Mouse (Mus musculus): ENCODE results near the gene Kif1bp.

The Kif1bp gene

DNA sequence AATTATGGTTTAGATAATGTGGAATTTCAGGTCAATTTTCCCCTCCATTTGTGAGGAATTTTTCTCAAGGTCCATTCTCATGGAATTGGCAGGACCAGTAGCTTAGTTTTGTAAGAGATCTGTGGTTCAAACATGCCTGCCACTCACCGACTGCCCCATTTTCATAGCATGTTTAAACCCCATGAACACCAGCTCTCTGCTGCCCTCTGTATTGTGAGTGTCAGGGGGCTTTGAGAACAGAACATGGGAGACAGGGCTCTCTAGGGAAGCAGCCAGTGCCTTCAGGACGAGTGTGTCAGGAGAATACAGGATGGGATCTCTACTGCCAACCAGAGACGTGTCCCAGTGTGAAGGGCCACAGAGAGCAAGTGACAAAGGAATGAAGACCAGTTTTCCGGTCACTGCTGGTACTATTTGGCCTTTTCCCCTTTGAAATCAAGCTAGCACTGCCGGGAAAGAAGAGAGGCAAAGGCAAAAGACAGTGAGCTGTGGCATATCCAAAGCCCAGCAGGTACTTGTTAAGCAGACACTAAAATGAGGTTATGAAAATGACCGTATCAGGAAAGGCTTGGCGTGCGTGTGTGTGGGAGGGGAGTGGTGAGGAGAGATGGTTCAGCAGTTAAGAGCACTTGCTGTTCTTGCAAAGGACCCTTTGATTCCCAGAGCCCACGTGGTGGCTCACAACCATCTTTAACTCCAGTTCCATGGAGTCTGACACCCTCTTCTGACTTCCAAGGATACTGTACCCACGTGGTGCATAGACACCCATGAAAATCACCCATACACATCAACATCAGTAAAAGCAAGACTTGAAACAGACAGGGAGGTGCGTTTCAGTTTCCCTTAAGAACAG, 22.3 kb downstream of the Kif1bp start:
- no peak for DNase-seq

DNA sequence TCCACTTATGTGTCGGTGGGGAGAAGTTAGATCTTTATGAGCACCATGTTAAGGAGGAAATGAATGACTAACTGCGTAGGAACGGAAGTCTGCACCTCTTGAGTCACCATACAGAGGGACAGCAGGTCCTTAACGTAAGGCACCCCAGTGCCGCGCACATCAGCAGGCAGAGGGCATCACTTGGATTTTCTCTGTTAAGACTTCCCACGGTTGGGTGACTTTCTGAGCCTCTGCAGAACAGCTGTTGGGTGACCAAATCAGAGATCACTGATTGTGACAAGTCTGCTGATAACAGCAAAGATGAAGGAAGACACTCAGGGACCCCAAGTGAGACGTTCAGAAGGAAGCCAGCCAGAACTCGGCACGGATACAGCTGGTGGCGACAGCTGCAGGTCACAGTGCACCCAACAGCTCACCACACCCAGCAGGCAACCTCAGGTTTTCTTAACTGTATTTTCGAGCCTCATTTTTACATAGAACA, 24.6 kb downstream of the Kif1bp start:
- no peak for DNase-seq

DNA sequence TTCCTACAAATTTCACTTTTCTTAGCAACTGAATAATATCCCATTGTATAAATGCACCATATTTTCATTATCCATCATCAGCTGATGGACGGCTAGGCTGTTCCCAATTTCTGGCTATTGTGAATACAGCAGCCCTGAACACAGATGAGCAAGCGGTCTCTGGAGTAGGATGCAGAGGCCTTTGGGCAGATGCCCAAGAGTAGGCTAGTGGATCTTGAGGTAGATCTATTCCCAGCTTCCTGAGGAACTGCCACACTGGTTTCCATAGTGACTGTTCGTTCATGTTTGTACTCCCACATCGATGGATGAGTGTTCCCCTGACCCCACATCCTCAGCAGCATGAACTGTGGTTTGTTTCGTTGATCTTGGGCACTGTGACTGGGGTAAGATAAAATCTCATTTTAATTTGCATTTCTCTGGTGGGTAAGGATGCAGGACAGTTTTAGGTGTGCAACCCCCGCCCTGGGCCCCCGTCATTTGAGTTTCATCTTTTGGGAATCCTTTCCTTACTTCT, 27.4 kb downstream of the Kif1bp start:
- no peak for DNase-seq

DNA sequence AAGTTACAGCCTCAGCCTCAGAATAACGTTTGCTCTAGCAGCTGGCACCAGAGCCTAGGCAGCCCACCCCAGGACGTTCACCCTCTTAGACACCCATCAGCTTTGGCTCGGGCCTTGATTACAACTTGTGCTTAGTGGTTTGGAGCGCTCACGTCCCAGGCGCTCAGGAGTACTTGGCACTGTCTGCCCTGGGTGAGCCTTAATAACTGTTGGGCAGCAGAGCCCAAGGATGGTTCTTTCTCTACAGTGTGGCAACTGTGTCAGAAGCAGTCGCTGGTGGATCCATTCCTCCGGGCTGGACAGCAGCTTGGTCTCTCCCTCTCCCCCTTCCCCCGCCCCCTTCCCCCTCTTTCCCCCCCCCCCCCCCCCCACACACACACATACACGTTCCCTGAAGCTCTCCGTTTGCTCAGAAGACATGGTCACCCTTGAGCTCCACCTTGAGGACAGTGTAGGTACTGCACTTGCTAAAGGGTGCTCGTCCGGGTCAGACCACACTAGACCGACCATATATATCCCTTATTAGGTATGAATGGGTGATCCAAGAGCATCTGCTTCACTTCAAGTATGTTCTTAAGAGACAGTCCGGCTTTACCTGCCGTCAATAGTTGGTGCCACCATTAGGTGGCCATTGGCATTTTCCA, 28.6 kb downstream of the Kif1bp start:
- peak; percentile 62 to 82 for DNase-seq

DNA sequence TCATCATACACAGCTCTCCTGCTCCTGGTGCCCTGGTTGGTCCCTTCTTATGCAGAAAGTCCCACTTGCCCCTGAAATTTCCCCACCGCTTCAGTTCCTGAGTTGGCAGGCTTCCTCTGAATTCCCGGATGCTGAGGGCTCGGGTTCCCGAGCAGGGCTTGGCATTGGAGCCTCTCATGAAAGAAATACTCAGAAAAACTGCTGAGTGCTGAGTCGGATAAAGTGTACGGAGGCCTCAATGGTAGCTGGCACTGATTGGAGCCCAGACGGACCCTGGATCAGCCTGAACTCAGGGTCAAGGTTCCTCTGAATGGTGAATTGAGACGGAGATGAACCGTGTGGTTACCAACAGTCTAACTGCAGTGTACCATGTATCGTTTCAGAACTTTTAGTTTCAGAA, 31.8 kb downstream of the Kif1bp start:
- DNase-seq = no peak

DNA sequence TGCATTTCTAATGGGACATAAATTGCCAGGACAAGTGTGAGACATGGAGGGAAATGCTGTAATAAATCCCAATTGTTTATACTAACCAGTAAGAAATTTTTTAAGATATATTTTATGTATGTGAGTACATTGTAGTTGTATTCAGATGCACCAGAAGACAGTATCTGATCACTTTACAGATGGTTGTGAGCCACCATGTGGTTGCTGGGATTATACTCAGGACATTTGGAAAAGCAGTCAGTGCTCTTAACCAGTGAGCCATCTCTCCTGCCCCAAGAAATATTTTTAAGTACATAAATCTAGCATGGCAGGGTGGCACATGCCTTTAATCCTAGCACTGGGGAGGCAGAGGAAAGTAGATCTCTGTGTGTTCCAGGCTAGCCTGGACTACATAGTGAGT, 32.5 kb downstream of the Kif1bp start:
- no peak for DNase-seq

DNA sequence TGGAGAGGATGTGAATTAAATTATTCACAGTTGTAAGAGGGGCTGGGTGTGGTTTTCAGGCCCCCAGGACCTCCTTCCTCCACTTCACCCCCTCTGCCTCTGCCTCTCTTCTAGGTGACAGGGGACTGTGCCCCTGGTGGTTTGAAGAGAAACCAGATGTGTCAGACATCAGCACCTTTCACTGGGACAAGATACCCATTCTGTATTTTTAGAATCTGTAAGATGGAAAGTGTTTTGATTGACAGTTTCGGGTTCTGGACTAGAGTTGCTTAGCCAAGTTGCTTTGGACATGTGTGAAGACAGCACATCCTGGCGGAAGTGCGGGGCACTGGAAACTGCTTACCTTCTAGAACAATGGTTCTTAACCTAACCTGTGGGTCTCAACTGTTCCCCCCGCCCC, 33.9 kb downstream of the Kif1bp start:
- no peak for DNase-seq

DNA sequence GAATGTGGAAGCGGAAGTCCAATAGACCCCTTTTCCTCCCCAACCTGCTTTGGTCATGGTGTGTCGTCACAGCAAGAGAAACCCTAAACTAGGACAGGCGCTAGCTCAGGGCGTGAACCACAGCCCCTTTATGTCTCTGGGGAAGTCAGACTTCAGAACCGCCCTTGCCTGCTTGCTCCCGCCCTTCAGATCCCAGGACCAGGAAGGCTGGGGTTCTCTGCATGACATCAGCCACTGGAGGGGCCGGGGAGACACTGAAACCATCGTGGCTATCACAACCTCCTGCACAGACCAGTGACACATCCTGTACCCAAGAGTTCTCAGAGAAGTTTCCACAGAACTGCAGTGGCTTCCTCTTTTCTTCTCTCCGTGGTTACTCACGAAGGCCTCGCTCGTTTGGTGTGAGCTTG, 34.9 kb downstream of the Kif1bp start:
- peak; percentile 69 to 76 for DNase-seq

DNA sequence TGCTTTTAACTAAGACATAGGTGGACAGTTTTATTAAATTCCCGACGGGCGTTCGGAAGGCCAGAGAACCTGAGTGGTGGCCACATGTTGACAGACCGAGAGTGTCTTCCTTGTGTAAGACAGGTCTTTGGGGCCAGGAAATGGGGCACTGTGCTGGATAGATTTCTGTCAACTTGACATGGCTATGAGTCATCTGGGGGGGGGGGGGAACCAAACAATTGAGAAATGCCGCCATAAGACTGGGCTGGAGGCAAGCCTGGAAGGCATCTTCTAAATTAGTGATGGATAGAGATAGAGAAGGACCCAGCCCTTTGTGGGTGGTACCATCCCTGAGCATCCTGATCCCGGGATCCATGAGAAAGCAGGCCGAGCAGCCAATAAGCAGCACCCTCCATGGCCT, 35.3 kb downstream of the Kif1bp start:
- DNase-seq = no peak

DNA sequence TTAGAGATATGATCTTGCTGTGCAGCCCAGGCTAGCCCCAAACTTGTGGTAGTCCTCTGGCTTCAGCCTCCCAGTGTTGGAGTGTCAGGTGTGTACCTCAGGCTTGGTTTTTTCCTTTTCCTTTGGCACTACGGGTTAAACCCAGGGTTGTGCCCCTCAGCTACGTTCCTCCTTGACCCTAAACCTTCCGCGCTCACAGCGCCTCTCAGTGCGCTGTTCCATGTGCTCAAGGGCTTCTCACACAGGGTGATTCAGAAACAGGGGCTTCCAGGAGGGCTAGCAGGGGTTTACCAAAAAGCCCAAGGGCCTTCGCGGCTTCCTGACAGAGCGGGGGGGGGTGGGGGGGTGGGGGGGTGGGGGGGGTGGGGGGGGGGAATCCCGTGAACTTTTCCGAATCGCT, 35.8 kb downstream of the Kif1bp start:
- DNase-seq = no peak

DNA sequence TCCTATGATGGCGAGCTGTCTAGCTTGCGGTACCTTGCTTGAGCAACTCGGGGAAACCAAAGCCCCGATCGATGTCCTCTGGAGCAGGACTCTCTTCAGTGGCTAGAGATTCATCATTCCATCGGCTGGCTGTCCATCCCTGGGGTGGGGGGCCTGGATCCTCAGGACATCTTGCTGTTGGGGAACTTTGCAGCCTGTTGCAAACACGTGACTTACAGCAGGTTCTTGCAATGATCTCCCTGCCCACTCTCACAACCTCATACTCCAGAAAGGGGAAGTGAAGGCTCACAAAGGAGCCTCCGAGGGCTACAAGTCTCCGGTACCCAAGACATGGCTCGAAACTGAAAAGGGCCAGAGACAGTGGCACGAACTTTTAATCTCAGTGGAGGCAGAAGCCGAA, 36.8 kb downstream of the Kif1bp start:
- DNase-seq = peak; percentile 51 to 53

DNA sequence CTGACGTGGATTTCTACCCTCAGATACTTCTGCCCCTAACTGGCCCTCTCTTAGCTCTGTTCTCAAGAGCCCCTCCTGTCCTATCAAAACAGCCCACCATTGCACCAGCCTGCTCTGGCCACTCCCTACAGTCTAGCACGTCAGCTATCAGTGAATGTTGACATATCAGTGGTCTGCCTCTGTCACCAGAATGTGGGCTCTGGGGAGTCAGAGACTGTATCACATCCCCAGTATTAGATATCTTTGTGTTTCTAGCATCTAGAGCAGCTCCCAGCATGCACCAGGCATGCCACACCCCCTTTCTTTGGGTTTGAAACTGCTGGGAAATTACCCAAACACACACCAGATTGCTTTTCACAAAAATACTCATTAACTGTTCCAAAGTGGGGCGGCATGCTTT, 37.5 kb downstream of the Kif1bp start:
- no peak for DNase-seq

DNA sequence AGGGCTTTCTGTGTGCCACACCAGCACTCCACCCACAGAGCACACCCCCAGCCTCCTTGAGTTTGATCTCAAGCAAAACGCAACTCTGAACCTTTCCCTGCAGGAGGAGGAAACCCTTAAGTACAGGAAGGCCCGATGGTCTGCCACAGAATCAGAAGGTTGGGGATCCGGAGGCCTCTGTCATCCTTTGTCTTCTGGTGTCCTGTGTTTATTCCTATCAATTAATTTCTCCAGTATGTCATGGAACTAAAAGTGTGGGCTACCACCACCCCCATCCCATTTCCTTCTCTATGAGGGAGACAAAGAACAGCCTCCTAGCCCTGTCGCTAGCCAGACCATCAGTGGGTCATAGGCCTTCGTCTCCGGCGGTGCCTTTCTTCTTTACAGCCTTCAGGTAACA, 43.7 kb downstream of the Kif1bp start:
- no peak for DNase-seq

DNA sequence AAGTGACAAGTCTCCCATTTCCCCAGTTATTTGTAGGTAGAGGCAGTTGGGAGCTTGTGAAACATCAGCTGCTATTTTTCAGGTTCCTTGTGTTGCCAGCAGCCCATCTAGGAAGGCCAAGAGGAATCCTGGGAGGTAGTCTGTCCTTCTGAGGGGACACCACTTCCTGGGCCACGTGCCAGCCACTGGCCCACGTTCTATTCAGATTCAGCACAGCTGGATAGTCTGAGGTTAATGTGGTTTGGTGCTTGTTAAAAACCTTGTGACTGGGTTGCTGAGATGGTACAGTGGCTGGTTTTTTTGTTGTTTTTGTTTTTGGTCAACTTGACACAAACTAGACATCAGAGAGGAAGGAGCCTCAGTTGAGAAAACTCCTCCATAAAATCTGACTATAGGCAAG, 45.4 kb downstream of the Kif1bp start:
- DNase-seq = no peak

DNA sequence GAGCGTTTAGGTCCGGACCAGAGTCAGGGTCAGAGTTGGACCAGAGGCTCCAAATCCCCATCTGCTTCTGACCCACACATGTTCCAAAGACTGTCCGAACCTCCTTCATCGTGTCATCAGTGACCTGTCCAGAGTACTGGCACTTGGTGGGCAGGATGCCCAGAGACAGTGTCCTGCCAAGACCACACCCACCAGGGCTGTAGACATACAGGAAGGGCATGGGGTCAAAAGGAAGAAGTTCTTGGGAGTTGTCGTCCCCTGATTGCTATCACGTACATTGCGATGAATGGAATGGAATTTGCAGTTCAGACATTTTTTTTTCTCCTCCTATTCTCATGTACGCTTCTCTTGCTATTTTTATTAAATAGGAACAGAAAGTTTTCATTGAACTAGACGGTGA, 48.1 kb downstream of the Kif1bp start:
- no peak for DNase-seq

DNA sequence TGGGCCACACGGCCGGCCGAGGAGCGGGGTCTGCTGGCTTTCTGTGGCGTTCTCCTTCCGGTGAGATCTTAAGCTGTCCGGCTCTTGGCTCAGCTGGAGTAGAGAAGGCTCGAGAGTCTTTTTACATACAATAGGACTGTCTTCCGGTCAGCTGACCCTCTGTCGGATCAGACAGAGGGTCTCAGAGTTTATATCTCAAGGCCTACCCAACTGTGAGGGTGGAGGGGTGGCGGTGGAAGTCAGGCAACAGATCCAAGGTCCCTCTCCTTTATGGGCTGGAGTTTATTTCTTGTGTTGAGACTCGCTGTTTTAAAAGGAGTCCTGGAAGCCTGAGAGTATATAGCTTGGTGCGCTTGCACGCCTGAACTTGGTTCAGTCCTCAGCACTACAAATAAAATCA, 50.9 kb downstream of the Kif1bp start, which contains the start of gene Srgn:
TSS of gene Srgn (minus strand) at position 101 of the 400 bp plus-strand sequence.
- DNase-seq = no peak

DNA sequence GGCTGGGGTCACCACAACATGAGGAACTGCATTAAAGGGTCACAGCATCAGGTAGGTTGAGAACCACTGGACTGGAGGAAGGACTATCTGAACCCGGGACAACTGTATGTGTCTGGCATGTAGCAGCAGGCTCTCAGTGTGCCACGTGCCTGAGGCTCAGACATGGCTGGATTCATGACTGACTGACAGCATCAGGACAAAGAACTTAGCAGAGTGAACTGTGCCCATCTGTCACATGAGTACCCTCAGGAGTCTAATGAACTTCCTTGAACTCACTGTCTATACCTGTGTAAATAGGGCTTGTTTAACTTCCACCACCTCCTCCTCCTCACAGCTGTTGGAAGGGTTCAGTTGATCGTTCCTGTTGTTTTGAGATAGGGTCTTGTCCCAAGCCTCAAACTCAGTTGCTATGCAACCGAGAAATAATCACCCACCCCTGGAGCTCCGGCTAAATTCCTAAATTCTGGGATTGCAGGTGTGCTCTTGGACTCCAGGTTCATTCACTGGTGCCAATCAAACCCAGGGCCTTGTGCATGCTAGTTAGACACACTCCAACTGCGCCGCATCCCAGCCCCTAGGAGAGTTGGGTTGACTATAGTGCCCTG, 55.8 kb downstream of the Kif1bp start:
- DNase-seq = no peak

DNA sequence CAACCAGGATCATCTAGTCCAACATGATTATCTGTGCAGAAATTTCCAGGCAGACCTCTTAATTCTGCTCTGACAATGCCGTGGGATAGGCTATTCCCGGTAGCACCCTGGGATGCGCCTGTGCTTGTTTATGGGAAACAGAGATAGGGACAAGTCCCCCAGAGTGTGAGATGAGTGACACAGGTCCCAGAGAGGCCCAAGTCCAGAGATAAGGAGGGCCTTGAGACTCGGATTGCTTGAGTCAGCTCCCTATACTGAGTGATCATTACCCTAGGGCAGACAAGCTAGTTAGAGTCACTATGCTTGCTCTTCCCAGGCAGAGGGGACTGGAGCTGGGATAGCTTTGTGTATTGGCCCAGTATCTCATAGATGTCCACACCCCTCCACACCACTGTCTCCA, 56.5 kb downstream of the Kif1bp start:
- DNase-seq = no peak

DNA sequence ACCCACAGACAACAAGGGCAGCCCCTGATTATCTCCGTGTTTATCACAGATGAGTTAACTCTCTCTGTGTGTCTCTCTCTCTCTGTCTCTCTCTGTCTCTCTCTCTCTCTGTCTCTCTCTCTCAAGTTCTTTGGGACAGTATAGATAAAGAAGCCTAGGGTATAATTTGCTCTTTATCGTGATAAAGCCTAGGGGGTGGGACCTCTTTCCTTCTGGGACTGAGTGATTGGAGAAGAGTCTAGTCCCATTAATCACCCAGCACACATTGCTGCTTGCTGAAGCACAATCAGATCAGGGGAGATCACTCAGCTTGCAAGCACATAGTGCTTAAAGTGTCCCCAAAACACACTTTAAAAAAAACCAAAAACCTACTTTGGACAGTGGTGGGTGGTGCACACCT, 57.3 kb downstream of the Kif1bp start:
- no peak for DNase-seq

DNA sequence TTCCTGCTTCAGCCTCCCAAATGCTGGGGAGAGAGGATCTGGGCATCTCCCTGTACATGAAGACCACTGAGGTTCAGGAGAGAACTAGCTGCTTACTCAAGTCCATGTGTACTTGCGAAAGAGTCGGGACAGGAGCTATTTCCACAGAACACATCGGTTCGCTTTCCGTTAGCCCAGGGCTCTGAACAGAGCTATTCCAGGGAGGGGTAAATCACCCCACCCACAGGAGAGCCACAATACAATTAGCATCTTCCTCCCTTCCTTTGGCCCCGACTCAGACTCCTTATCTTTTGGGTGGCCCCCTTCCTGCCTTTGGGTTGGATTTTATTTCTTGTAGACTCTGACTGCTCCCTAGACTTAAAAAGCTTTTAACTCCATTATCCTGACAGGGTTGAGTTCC, 60.7 kb downstream of the Kif1bp start:
- no peak for DNase-seq

DNA sequence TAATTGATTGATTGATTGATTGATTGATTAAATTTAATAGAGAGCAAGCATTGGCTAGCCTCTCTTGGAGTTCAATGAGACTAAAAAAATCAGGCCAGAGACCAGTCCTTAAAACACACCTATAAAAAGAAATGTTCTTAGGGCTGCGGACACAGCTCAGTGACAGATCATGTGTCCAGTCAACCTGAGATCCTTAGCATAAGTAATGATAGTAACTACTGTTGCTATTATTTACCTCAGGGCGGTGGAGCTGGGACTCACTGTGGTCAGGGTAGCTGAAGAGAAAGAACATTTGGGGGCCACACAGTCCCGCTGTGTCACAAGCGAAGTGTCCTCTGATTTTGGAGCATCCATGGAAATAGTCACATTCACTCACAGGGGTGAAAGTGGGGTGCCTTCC, 65.4 kb downstream of the Kif1bp start:
- no peak for DNase-seq

DNA sequence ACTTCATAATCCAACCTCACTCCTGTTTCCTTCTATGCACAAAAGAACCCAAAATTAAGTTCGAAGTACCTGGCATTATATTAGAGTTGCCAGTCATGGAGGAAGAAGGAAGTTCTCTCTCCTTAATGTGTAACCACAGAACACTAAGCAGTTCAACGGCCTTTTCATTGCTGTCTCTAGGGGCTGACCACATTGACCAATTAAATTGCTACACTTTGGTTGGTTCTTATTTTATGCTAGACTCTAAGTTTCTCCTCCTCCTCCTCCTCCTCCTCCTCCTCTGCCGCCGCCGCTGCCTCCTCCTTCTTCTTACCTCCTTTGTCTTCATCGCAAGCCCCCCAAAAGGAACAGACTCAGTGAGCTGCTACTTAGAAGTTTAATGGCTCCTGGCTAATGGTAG, 66.7 kb downstream of the Kif1bp start:
- DNase-seq = no peak

DNA sequence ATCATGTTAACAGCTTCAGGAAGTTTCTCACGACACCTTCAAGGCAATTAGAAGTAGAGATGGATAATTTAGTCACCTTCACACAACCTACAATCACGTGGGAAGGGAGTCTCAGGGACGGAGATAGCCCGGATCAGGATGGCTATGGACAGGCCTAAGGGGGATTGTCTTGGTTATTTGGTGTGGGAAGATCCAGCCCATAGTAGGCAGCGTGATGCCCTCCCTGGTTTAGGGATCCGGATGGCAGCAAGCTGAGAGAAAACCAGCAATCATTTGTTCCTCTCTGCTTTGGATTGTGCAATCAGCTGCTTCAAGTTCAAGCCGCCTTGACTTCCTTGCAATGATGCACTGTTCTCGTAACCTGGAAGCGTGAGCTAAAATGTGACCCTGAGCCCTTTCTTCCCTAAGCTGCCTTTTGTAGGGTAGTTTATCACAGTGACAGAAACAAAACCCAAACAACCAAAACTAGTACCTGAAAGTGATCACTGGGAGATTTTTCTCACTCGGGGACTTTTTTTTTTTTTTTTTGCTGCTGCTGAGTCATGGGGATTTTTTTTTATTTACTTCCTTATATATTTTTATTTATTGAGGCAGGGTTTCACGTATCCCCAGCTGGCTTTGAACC, 69.1 kb downstream of the Kif1bp start:
- DNase-seq = no peak

All from spleen, adult 18-20 months (tissue).